Mouse (Mus musculus): ENCODE results near the gene Rexo4. TPM values are rescaled to one million over a fixed set of nuclear protein-coding genes. Genes with fewer than 3 reads are reported as not detected.

Gene Rexo4
- polyA plus RNA-seq, 3 experiments from 2014 or later = 45.9 to 63.8 (median 58.7) TPM

DNA sequence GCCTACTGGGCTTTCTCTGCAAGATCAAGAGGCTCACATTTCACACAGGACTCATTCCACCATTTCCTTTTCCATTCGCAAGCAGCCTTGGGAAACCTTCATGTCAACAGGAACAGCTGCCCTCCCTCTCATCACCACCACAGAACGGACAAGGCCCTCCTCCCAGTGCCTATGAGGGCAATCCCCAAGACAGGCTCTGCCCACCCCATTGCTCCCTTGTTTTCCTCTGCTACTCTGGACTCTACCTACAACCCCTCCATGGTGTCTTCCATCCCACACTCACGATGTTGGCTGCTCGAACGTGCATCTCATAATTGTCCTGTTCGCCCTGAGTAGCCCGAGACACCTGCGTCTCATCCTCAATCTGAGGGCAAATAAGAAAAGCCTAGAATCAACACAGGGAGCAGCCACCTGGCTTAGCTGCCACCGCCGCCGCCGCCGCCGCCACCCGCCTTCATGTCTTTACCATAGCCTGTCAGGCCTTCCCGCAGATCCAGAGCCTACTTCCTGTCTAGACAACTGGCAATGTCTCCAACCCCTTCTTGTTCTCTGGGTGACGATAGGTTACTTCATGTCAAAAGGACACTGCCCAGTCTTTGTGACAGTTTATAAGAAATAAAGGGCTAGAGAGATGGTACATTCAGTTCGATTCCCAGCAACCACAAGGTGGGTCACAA is 55.3 kb downstream of the Rexo4 start:
- no peak for ATAC-seq

DNA sequence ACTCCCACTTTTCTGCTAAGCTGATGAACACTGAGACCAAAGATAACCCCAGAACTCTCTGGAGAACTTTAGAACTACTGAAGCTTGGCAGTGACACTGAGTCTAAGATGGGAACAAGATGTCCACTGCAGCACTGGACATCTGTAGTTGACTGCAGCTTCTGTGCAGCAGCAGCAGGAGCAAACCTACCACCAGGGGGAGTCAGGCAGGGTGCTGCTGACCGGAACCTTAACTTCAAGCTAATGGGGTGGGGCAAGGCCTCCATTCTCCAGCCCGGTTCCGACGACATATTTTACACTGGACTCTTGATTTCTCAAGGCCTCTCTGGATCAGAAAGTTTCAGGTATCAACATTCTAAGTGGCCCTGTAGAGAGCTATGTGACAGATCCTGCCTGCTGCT is 57.1 kb downstream of the Rexo4 start:
- ATAC-seq = no peak

DNA sequence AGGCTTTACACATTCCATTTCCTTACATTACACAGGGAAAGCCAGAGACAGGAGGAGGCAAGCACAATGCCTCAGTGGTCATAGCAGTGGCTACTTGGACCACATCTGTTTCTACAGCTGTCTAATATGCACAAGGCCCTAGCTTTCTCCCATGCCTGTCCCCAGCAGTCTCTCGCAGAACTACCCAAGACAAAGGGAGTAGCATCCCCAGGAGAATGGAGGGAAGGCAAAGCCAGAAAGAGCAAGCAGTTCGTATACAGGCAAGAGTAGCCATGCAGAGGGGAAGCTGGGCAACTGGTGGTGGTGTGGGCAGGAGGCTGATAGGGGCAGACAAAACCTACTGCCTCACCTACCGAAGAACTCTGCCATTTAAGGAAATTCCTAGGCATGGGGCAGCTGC is 57.8 kb downstream of the Rexo4 start:
- no peak for ATAC-seq

DNA sequence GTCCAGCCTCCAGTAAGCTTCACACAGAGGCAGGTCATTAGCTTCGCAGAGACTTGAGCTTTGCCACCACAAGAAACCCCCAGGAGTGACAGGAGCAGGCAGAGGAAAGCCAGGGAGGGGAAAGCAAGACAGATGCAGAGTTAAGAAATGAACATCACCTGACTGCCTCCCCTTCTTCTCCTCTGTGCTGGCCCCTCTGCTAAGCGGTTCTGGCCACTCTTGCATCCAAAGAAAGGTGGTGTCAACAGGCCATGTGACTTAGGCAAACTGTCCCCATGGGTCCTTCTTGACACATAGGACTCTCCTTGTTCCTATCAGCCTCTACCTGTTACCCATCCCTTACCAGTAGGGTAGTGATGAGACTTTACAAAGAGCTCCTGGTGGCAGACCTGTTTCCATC is 58.2 kb downstream of the Rexo4 start:
- no peak for ATAC-seq

Other genes with a start within 250 kb of the Rexo4 start
- not detected for gene Abo, start 99.4 kb downstream of the Rexo4 start, polyA plus RNA-seq (2017; shearing (Covaris generic))
- gene Surf6, start 61.5 kb downstream of the Rexo4 start, polyA plus RNA-seq (2017; shearing (Covaris generic)) = 10 to 100 TPM; 23.0 to 39.2 (median 33.5) TPM
- gene Med22, start 53.7 kb downstream of the Rexo4 start, polyA plus RNA-seq (2017; shearing (Covaris generic)) = 10 to 100 TPM; 10.2 to 16.7 (median 11.1) TPM
- gene Rpl7a, start 53.6 kb downstream of the Rexo4 start, polyA plus RNA-seq (2017; shearing (Covaris generic)) = 1,000 to 10,000 TPM in 1 of 3 experiments, 100 to 1,000 TPM in 2; 540 to 1,152 (median 653) TPM
- gene Surf2, start 48.0 kb downstream of the Rexo4 start, polyA plus RNA-seq (2017; shearing (Covaris generic)) = 10 to 100 TPM; 31.8 to 57.2 (median 52.2) TPM
- 100 to 1,000 TPM; 110 to 139 (median 122) TPM for gene Surf1, start 47.9 kb downstream of the Rexo4 start, polyA plus RNA-seq (2017; shearing (Covaris generic))
- gene Surf4, start 30.5 kb downstream of the Rexo4 start, polyA plus RNA-seq (2017; shearing (Covaris generic)) = 100 to 1,000 TPM in 1 of 3 experiments, 10 to 100 TPM in 2; 80.1 to 102 (median 86.7) TPM
- gene Stkld1, start 30.3 kb downstream of the Rexo4 start, polyA plus RNA-seq (2017; shearing (Covaris generic)) = under 1 TPM; 0.16 to 0.36 (median 0.34) TPM
- not detected for gene Adamts13, start 9.0 kb upstream of the Rexo4 start, polyA plus RNA-seq (2017; shearing (Covaris generic))
- gene Cacfd1, start 45.5 kb upstream of the Rexo4 start, polyA plus RNA-seq (2017; shearing (Covaris generic)) = 10 to 100 TPM; 12.9 to 19.5 (median 17.3) TPM
- 1 to 10 TPM; 3.2 to 6.0 (median 3.5) TPM for gene Slc2a6, start 63.6 kb upstream of the Rexo4 start, polyA plus RNA-seq (2017; shearing (Covaris generic))
- gene Mymk, start 107.8 kb upstream of the Rexo4 start, polyA plus RNA-seq (2017; shearing (Covaris generic)) = not detected
- not detected for gene Adamtsl2, start 115.0 kb upstream of the Rexo4 start, polyA plus RNA-seq (2017; shearing (Covaris generic))
- not detected for gene Fam163b, start 178.1 kb upstream of the Rexo4 start, polyA plus RNA-seq (2017; shearing (Covaris generic))
- under 1 TPM in 1 of 3 experiments, not detected in 2; 0.22 TPM for gene Dbh, start 200.8 kb upstream of the Rexo4 start, polyA plus RNA-seq (2017; shearing (Covaris generic))